ENCODE assay signal across 20 mouse cellular contexts in genomic region chr10:119428106-119428505, GRCm38 (mm10). TPM values are rescaled to one million over a fixed set of nuclear protein-coding genes. Genes with fewer than 3 reads are reported as not detected.
"Had no signal": no experiment of that assay in that cellular context is flagged by ENCODE, and none has a peak within 500 bp of the region (broad histone marks: within the 10 kb centered on the region; RNA-seq: fewer than 3 reads in every experiment).

No protein-coding gene starts in this region.

- DNase-seq: lung, adult 2 months; lung, postnatal 14 days; lung, postnatal 36 days; right cerebral cortex, postnatal 14 days; thymus, adult 2 months; thymus, postnatal 25 days; thymus, postnatal 4 days had no signal

- H3K27ac ChIP-seq: lung, embryonic 15.5 days; macrophage; midbrain, embryonic 13.5 days; midbrain, embryonic 15.5 days; neural tube, embryonic 12.5 days; stomach, embryonic 15.5 days; stomach, postnatal 0 days had no signal

- H3K4me2 ChIP-seq: lung, embryonic 15.5 days; midbrain, embryonic 13.5 days; midbrain, embryonic 15.5 days; neural tube, embryonic 12.5 days; stomach, embryonic 15.5 days had no signal

- H3K4me1 ChIP-seq: lung, embryonic 15.5 days; megakaryocyte, embryonic 14.5 days; midbrain, embryonic 13.5 days; midbrain, embryonic 15.5 days; neural tube, embryonic 12.5 days; stomach, embryonic 15.5 days had no signal

- H3K9me3 ChIP-seq: lung, embryonic 15.5 days; midbrain, embryonic 13.5 days; midbrain, embryonic 15.5 days; neural tube, embryonic 12.5 days; stomach, embryonic 15.5 days had no signal

- H3K9ac ChIP-seq: lung, embryonic 15.5 days; midbrain, embryonic 13.5 days; midbrain, embryonic 15.5 days; neural tube, embryonic 12.5 days; stomach, embryonic 15.5 days had no signal

- H3K4me3 ChIP-seq: lung, embryonic 15.5 days; megakaryocyte, embryonic 14.5 days; midbrain, embryonic 13.5 days; midbrain, embryonic 15.5 days; neural tube, embryonic 12.5 days; stomach, embryonic 15.5 days had no signal

- ATAC-seq: lung, postnatal 0 days; midbrain, embryonic 13.5 days; midbrain, embryonic 15.5 days had no signal

- H3K27me3 ChIP-seq: lung, embryonic 15.5 days; megakaryocyte, embryonic 14.5 days; midbrain, embryonic 13.5 days; midbrain, embryonic 15.5 days; neural tube, embryonic 12.5 days; stomach, embryonic 15.5 days had no signal

- H3K36me3 ChIP-seq: lung, embryonic 15.5 days; midbrain, embryonic 13.5 days; midbrain, embryonic 15.5 days; neural tube, embryonic 12.5 days; stomach, embryonic 15.5 days had no signal

RNA-seq across cellular contexts. Expression of gene Grip1, which starts 25.5 kb away (rescaled TPM):
- total RNA-seq: megakaryocyte progenitor cell, adult 5-6 weeks; monocyte, adult 5-6 weeks; neutrophil, adult 5-6 weeks had no signal
- polyA plus RNA-seq: macrophage; spleen, adult 2 months had no signal
